Mouse (Mus musculus) splenic B cell, adult 2 months (primary cell): ENCODE results near the gene Mon2.
A peak's percentile ranks its signal among the peaks of the same experiment; 100 is the strongest.

Experiments used
- DNase-seq: peaks from one replicate; pipeline ENCODE4 v3.0.0-alpha.2; 2011; ENCODE audit warnings: low read depth, low spot score
- H3K27me3 ChIP-seq: 2 replicates; pipeline ENCODE4 v1.6.1; 2012; ENCODE audit warnings: mild to moderate bottlenecking, low read length, moderate library complexity, mixed read lengths; ENCODE audit not compliant: control insufficient read depth, poor library complexity, insufficient read depth, severe bottlenecking
- H3K36me3 ChIP-seq: 2 replicates; pipeline ENCODE4 v1.6.1; 2012; ENCODE audit warnings: mild to moderate bottlenecking, low read length, moderate library complexity, mixed read lengths; ENCODE audit not compliant: control insufficient read depth, poor library complexity, insufficient read depth, severe bottlenecking

Mon2 gene

DNA sequence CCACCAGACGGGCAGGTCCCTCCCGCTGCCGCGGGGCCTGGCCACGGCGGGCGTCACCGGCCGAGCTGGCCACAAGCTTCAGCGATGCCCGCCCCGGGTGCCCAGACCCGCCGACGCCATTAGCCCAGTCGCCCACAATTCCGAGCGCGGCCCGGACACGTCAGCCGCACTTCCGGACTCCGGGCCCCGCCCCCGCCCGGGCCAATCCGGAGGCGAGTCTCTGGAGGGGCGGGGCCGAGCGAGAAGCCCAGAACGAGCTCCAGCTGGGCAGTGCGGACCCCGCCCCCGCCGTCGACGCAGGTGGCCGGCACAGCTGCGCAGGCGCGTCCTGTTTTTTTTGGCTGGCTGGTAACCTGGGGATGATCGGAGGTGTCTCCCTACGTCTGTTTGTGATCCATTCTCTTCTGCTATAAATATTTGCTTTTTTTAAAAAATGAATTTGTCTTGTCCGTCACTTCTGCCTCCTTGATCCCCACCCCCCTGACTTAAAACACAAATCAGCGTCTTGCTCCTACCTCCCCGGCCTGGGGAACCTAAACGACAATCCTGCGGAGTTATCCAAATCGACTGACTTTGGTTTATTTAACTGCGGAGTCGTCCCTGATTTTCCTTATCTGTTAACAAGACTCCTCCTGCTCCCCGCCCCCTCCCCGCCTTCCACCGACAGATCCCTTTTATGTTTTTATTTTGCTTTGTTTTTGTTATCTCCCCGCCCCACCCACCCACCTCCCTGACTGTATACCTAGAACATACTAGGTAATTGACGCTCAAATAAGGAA is at the start of gene Mon2:
Gene Mon2 (minus strand): TSS at position 261 of the 779 bp plus-strand sequence.
- Histone ChIP-seq H3K36me3 (no peaks in the 10 kb centered on the region), H3K27me3 (no peaks in the 10 kb centered on the region)
- peak; percentile 97 for DNase-seq

DNA sequence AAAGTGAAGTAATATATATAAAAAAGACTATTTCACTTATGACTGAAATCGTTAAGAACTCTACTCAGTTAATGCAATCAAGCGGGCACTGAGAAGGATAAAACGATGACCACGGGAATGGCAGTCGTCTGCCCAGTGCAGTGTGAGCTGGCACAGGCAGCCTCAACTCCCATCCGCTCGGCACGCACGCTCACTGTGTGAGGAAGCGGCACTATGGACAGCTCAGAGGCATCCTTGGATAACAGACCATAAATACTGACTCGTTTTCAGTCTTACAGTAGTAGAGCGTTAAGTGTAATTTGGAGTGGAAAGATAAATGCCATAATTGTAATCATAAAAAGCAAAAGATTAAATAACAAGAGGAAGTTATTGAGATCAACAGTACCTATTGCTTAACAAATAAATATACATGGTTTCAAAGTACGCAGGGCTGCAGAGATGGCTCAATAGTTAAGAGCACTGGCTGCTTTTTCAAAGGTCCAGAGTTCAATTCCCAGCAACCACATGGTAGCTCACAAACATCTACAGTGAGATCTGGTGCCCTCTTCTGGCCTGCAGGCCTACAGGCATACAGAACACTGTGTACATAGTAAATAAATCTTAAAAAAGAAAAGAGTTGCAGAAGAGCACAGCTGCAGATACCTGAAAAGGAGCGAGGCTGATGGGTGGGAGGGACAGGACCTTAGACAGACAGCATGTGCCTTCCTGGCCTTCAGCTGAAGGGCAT is 44.5 kb upstream of the Mon2 start:
- Histone ChIP-seq H3K27me3 (no peaks in the 10 kb centered on the region), H3K36me3 (peaks cover 20% of the 10 kb centered on the region)
- peak; percentile 21 for DNase-seq

- H3K27me3 ChIP-seq = no peaks in the 10 kb centered on the region
- peaks cover 20% of the 10 kb centered on the region; the same call in 1 of the 2 replicates for H3K36me3 ChIP-seq
- no peak for DNase-seq
Measured at GRCm38 (mm10) chr10:123116861-123117260, 40.6 kb upstream of the Mon2 start.

GRCm38 (mm10) chr10:123113466-123113865 is 37.2 kb upstream of the Mon2 start:
- no peak for DNase-seq
- no peaks in the 10 kb centered on the region for H3K27me3 ChIP-seq

DNA sequence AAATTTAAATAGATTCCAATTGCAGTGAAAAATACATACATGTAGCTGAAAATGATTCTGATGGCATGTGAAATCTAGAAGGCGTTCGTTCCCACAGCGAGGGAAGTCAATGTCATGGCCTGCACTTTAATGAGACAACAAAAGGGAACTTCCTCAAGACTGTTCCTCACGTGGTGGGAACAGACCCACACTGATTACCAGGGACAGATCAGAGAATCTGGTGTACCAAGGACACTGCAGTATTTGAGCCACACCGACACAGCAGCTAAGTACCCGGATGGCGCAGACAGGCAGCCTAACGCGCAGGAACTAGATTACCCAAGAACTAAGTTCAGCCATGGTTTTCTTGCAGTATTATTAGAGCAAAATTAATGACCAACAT is 36.5 kb upstream of the Mon2 start:
- no peak for DNase-seq
- Histone ChIP-seq H3K36me3 (peaks cover 8% of the 10 kb centered on the region; the same call in 1 of the 2 replicates), H3K27me3 (no peaks in the 10 kb centered on the region)

More at GRCm38 (mm10) chr10:123113466-123113865, 37.2 kb upstream of the Mon2 start:
- H3K36me3 ChIP-seq = peaks cover 10% of the 10 kb centered on the region; the same call in 1 of the 2 replicates

- DNase-seq = no peak
- peaks cover 8% of the 10 kb centered on the region; the same call in 1 of the 2 replicates for H3K36me3 ChIP-seq
- H3K27me3 ChIP-seq = no peaks in the 10 kb centered on the region
Measured at GRCm38 (mm10) chr10:123112056-123112786, 35.9 kb upstream of the Mon2 start.

DNA sequence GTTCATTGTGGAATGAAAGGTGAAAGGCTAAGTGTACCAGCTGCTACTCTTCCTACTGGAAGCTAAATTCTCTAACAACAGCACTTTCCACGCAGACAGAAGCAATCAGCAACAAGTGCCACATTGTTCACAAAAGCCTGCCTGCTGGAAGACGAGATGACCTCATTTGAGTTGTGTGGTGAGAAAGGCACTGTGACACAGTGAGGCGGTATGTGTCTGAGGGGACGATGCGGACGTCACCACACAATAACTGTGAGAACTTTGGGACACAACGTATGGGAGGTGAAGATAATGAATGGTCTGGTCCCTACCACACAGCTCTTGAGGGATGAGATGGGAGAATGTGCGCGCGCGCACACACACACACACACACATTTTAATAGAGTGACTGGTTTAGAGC is 34.2 kb upstream of the Mon2 start:
- H3K36me3 ChIP-seq = 0 out of 2 replicates have a peak, but pooled peaks cover 8% of the 10 kb centered on the region
- no peaks in the 10 kb centered on the region for H3K27me3 ChIP-seq
- DNase-seq = no peak

- Histone ChIP-seq H3K36me3 (0 out of 2 replicates have a peak, but pooled peaks cover 5% of the 10 kb centered on the region), H3K27me3 (no peaks in the 10 kb centered on the region)
- DNase-seq = no peak
Measured at GRCm38 (mm10) chr10:123108527-123108926, 32.2 kb upstream of the Mon2 start.

GRCm38 (mm10) chr10:123108121-123108520 is 31.8 kb upstream of the Mon2 start:
- Histone ChIP-seq H3K27me3 (no peaks in the 10 kb centered on the region), H3K36me3 (0 out of 2 replicates have a peak, but pooled peaks cover 2% of the 10 kb centered on the region)
- DNase-seq = no peak

- DNase-seq = no peak
- no peaks in the 10 kb centered on the region for H3K27me3 ChIP-seq
- no peaks in the 10 kb centered on the region for H3K36me3 ChIP-seq
Measured at GRCm38 (mm10) chr10:123101303-123101702, 25.0 kb upstream of the Mon2 start.

DNA sequence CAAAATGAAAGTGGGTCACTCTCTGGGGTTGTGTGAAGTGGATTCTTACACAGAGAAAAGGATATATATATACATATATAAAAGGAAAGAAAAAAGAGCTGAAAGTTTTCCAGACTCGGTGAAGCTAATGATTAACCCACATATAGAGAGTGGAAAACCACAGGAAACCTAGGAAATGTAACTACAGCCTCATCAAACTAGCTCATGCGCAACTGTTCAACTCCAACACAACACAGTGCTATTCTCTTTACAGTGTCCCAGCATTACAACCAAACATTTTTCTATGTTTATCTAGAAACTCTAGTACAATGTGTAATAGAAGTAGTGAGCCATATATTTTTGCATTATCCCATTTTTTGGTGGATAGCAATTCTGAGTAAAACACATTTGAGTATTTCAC is 24.3 kb upstream of the Mon2 start:
- Histone ChIP-seq H3K27me3 (no peaks in the 10 kb centered on the region), H3K36me3 (no peaks in the 10 kb centered on the region)
- no peak for DNase-seq

GRCm38 (mm10) chr10:123094504-123094903 is 18.2 kb upstream of the Mon2 start:
- H3K36me3 ChIP-seq = no peaks in the 10 kb centered on the region
- no peaks in the 10 kb centered on the region for H3K27me3 ChIP-seq
- DNase-seq = no peak

DNA sequence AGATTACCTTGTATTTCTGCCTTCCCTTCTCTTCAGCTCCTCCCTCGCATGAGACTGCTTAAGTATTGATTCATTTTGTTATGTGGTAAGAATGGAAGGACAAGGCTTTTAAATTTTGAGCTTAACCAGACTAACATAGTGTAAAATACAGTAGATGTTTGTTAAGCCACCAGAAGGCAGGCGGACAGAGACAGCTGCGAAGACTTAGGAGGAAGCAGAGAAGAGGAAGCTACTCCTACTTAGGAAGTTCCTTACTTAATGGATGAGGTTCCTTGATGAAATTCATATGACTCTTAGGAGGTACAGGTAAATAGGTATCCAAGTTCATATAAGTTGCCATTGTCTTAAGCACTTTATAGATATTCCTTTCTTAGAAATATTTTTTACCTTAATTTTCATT is 16.3 kb upstream of the Mon2 start:
- Histone ChIP-seq H3K27me3 (no peaks in the 10 kb centered on the region), H3K36me3 (no peaks in the 10 kb centered on the region)
- no peak for DNase-seq

DNA sequence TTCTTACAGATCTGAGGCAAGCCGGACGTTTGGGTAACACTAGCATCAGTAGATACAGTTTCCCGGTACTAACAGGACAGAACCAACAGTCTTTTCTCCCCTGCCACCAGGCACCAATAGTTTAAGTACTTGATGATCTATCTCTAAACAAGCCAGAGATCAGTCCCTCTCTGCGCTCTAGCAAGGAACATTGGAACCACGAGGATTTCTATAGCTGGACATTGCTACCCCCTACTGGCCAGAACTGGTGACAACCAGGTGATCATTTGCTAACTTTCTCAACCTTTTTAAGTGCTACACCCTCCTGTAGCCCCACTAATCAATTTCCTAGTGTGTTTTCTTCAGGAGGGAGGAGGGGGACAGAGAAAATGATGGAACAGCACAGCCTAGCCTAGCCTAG is 15.4 kb upstream of the Mon2 start:
- Histone ChIP-seq H3K27me3 (no peaks in the 10 kb centered on the region), H3K36me3 (no peaks in the 10 kb centered on the region)
- DNase-seq = peak; percentile 80
